Mouse (Mus musculus) liver, embryonic 14 days (tissue): Measurements from ENCODE around the gene 9130019O22Rik. TPM values are rescaled to one million over a fixed set of nuclear protein-coding genes. Genes with fewer than 3 reads are reported as not detected.

Experiments
- polyA plus RNA-seq: library from polyadenylated mRNA; depleted of rRNA; stranded (reverse); fragments of >200 nt; gene quantifications from 2 replicates; pipeline ENCODE4 v1.2.3, GENCODE M21; 2012; rRNA removed

9130019O22Rik gene
- 0.59 and 0.69 TPM in 2 replicates for polyA plus RNA-seq

DNA sequence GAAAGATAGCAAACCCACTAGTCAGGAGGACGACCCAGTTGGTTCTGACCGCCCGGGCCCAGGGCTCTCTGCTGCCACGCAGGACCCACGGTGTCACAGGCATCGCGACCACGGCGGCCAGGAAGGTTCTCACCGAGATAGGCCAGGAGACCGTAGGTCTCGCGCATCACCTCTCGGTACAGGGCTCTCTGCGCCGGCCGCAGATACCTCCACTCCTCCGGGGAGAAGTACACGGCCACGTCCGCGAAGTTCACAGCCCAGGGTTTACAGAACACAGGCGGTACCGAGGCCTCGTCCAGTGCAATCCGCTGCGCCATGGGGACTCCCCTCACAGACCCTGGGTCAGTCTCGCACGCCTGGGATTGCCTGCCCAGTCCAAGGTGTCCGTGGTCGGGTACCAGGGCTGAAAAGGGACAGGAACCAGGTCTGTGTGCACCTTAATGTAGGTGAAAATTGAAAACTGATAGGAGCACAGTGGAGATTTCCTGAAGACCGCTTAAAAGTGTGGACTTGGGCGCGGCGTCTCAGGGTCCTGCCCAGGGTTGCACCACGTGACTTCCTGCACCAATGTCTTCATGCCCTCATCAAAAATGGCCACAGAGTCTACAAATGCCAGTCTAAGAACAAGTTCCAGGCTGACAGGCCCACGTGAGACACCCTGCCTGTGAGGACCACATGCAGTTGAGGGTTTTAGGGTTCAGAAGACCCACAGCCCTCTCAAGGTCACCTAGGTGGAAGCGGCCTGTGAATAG, at the start of gene 9130019O22Rik:
9130019O22Rik (minus strand) TSS at position 526 of the 752 bp plus-strand sequence.

DNA sequence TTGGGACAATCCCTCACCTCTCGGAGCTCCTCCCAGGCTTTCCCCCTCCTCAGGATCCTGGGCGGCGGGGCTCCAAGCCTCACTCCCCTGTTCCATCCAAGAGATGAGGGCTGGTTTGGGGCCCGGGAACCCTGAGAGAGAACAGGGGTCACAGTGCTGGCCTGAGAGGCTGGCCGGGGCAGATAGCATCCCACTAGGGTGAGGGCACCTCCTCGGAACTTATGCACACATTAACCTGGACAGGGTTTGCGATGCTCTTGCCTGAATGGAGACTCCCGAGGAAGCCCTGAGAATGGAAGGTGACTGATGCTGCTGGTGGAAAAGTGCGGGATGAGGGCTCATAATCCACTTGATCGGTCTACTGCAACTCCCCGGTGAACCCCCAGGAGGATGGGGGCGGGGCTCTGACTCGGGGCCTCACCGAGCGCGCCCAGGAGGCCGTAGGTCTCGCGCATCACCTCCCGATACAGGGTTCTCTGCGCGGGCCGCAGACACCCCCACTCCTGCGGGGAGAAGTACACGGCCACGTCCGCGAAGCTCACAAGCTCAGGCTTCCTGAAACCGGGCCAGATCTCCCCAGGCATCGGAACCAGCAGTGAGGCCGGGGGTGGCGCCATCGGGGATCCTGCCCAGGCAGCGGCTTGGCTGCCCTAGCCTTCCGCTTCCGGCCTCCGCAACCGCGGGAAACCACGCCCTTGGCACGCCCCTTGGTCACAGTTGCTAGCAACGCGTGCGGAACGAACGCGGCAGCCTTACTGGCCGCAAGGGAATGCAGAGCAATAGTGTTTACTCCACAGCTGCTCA, 34.6 kb upstream of the 9130019O22Rik start, which contains the start of gene Zfp688:
Zfp688 (minus strand) TSS at position 681 of the 804 bp plus-strand sequence.

DNA sequence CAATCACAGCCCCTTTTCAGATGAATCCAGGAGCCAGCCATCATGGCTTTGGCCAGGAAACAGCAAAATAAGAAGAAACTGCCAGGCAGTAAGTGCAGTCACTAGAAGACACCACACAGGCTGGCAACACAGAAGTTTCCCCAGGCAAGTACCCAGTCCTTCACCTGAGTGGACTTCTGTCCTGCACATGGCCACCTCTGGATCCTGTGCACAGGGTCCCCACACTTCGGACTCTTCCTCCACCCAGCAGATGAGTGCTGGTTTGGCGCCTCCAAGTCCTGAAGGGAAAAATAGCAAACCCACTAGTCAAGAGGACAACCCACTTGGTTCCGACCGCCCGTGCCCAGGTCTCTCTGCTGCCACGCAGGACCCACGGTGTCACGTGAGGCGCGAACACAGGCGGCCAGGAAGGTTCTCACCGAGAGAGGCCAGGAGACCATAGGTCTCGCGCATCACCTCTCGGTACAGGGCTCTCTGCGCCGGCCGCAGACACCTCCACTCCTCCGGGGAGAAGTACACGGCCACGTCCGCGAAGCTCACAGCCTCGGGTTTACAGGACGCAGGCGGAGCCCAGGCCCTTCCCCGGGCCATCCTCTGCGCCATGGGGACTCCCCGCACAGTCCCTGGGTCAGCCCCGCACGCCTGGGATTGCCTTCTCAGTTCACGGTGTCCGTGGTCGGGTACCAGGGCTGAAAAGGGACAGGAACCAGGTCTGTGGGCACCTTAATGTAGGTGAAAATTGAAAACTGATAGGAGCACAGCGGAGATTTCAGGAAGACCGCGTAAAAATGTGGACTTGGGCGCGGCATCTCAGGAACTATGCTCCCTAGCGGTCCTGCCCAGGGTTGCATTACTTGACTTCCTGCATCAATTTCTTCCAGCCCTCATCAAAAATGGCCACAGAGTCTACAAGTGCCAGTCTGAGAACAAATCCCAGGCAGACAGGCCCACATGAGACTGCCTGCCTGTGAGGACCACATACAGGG, 19.3 kb upstream of the 9130019O22Rik start, which contains the start of gene Zfp764:
Zfp764 (minus strand) TSS at position 821 of the 986 bp plus-strand sequence.

DNA sequence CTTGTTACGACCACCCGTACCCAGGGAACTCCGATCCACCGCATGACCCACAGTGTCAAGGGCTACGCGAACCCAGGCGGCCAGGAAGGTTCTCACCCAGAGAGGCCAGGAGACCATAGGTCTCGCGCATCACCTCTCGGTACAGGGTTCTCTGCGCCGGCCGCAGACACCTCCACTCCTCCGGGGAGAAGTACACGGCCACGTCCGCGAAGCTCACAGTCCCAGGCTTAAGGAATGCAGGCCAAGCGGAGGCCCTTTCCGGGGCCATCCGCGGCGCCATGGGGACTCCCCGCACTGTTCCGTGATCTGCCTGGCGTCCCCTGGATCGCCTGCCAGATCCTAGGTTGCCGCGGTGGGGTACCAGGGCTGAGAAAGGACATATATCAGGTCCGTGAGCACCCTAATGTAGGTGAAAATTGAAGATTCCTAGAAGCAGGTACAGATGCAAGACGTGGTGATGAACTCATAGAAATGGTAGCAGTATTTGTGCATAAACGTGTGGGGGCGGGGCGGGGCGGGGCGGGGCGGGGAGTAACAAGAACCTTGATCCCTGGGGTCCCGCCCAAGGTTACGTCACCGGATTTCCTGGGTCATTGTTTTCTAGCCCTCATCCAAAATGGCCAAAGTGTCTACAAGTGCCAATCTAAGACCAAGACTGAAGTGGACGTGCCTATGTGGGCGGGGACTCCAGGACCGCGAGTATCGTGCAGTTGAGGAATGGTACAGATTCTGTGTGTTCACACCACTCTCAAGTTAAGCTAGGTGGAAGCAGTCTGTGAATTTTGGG, 6.4 kb upstream of the 9130019O22Rik start, which contains the start of gene E430018J23Rik:
E430018J23Rik (minus strand) TSS at position 473 of the 787 bp plus-strand sequence.

DNA sequence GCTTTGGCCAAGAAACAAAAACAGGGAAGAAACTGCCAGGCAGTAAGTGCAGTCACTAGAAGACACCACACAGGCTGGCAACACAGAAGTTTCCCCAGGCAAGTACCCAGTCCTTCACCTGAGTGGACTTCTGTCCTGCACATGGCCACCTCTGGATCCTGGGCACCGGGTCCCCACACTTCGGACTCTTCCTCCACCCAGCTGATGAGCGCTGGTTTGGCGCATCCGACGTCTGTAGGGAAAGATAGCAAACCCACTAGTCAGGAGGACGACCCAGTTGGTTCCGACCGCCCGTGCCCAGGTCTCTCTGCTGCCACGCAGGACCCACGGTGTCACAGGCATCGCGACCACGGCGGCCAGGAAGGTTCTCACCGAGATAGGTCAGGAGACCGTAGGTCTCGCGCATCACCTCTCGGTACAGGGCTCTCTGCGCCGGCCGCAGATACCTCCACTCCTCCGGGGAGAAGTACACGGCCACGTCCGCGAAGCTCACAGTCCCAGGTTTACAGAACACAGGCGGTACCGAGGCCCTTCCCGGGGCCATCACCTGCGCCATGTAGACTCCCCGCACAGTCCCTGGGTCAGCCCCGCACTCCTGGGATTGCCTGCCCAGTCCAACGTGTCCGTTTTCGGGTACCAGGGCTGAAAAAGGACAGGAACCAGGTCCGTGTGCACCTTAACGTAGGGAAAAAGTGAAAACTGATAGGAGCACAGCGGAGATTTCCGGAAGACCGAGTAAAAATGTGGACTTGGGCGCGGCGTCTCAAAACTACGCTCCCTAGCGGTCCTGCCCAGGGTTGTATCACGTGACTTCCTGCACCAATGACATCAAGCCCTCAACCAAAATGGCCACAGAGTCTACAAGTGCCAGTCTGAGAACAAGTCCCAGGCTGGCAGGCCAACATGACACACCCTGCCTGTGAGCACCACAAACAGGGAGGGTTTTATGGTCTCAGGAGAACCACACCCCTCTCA, 11.4 kb downstream of the 9130019O22Rik start, which contains the start of gene Zfp747:
Zfp747 (minus strand) TSS at position 780 of the 975 bp plus-strand sequence.

DNA sequence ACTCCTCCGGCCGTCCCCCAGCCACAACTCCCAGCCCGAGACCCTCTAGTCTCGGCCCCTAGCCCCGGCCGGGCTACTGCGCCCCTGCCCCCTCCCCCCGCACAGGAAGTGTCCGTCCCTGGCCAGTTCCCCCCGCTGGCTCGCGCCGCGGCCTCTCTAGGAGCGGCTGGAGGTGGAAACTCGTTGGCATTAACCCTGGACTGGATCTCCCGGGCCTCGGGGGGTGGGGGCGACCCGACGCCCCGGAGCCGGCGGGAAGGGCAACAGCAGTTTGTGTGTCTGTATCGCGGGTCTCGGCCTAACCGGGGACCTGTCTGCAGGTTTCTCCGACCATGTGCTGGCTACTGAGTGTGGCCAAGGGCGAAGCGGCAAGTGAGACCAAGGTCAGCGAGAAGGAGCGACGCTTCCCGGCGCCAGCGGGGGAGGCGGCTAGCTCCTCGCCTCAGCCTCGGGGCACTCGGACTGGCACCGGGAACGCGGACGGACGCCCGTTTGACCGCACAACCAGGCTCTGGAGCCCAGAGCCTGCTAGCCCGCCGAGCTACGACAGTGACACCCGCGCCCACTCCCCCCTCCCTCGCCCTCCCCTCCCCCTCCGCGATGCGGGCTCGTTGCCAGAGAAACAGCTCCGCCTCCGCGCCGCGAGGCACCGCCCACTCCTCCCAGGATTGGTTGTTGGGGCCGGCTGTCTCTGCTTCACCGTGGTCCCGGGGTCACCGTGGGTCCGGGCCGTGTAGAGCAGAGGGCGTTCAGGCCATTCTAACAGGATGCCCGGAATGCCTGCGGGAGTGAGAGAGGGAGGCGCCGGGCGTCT, 41.2 kb downstream of the 9130019O22Rik start, which contains the start of gene Zfp768:
Zfp768 (minus strand) TSS at position 78 of the 814 bp plus-strand sequence.

Other genes starting within 250 kb of the 9130019O22Rik start
- 9.5 and 11.2 TPM in 2 replicates for gene Spn, start 249.3 kb downstream of the 9130019O22Rik start, polyA plus RNA-seq
- gene Cd2bp2, start 191.1 kb downstream of the 9130019O22Rik start, polyA plus RNA-seq: 31.0 and 35.9 TPM in 2 replicates
- 13.4 and 15.2 TPM in 2 replicates for gene Tbc1d10b, start 178.7 kb downstream of the 9130019O22Rik start, polyA plus RNA-seq
- 16.2 and 46.6 TPM in 2 replicates for gene Mylpf, start 178.3 kb downstream of the 9130019O22Rik start, polyA plus RNA-seq
- gene Zfp553, start 154.1 kb downstream of the 9130019O22Rik start, polyA plus RNA-seq: 3.4 and 3.5 TPM in 2 replicates
- gene Sept1, start 154.0 kb downstream of the 9130019O22Rik start, polyA plus RNA-seq: 15.1 and 15.2 TPM in 2 replicates
- 19.1 and 19.2 TPM in 2 replicates for gene Zfp771, start 142.9 kb downstream of the 9130019O22Rik start, polyA plus RNA-seq
- 56.0 and 63.0 TPM in 2 replicates for gene Dctpp1, start 126.5 kb downstream of the 9130019O22Rik start, polyA plus RNA-seq
- 42.7 and 50.6 TPM in 2 replicates for gene Sephs2, start 113.1 kb downstream of the 9130019O22Rik start, polyA plus RNA-seq
- 5.5 and 7.7 TPM in 2 replicates for gene Itgal, start 90.9 kb downstream of the 9130019O22Rik start, polyA plus RNA-seq
- 3.8 and 4.1 TPM in 2 replicates for gene Zfp768, start 41.6 kb downstream of the 9130019O22Rik start, polyA plus RNA-seq
- gene Zfp747, start 11.1 kb downstream of the 9130019O22Rik start, polyA plus RNA-seq: 1.4 and 1.5 TPM in 2 replicates
- gene E430018J23Rik, start 6.5 kb upstream of the 9130019O22Rik start, polyA plus RNA-seq: 1.1 and 1.3 TPM in 2 replicates
- gene Zfp764, start 19.7 kb upstream of the 9130019O22Rik start, polyA plus RNA-seq: 1.1 and 1.2 TPM in 2 replicates
- gene Zfp688, start 34.9 kb upstream of the 9130019O22Rik start, polyA plus RNA-seq: 5.8 and 6.8 TPM in 2 replicates
- gene Zfp689, start 62.0 kb upstream of the 9130019O22Rik start, polyA plus RNA-seq: 1.4 and 1.7 TPM in 2 replicates
- 20.4 and 21.6 TPM in 2 replicates for gene Prr14, start 72.4 kb upstream of the 9130019O22Rik start, polyA plus RNA-seq
- gene Fbrs, start 92.0 kb upstream of the 9130019O22Rik start, polyA plus RNA-seq: 4.4 and 9.0 TPM in 2 replicates
- 2.9 and 3.8 TPM in 2 replicates for gene Srcap, start 124.8 kb upstream of the 9130019O22Rik start, polyA plus RNA-seq
- gene Gm42715, start 132.4 kb upstream of the 9130019O22Rik start, polyA plus RNA-seq: 5.3 and 6.2 TPM in 2 replicates
- gene Tmem265, start 174.2 kb upstream of the 9130019O22Rik start, polyA plus RNA-seq: 1.3 TPM in 2 replicates
- 24.1 and 27.6 TPM in 2 replicates for gene Phkg2, start 186.2 kb upstream of the 9130019O22Rik start, polyA plus RNA-seq
- gene Ccdc189, start 201.4 kb upstream of the 9130019O22Rik start, polyA plus RNA-seq: 4.3 and 5.0 TPM in 2 replicates
- gene Rnf40, start 201.6 kb upstream of the 9130019O22Rik start, polyA plus RNA-seq: 14.6 and 16.3 TPM in 2 replicates
- 1.7 and 1.9 TPM in 2 replicates for gene Zfp629, start 228.6 kb upstream of the 9130019O22Rik start, polyA plus RNA-seq